Mouse (Mus musculus): Measurements from ENCODE around the gene Mgst1.
A peak's percentile ranks its signal among the peaks of the same experiment; 100 is the strongest.

Mgst1 gene

DNA sequence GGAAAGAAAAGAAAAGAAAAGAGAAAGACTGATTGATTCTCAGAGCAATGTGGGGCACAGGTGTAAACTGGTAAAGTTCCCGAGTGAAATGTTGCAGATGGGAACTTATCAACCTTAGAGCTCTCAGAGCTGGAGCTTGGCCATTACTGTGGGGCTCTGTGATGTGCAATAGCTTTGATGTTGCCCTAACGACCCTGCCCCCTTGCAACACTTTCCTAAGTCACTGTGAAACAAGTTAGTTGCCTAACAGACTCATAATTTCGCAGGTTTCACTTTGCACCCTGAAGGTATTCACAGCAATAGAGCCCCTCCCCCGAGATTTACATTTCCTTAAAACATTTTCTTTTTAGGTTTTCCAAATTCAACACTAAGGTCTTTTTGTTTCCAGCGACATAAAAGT is at the start of gene Mgst1:
TSS of gene Mgst1 (plus strand) at position 387 of the 400 bp plus-strand sequence.
- DNase-seq (ENCODE audit: low spot score in 2 of 2) = no peak

- DNase-seq (ENCODE audit: low spot score in 2 of 2) = no peak
Measured at GRCm38 (mm10) chr6:138092432-138092831, 47.7 kb upstream of the Mgst1 start.

DNA sequence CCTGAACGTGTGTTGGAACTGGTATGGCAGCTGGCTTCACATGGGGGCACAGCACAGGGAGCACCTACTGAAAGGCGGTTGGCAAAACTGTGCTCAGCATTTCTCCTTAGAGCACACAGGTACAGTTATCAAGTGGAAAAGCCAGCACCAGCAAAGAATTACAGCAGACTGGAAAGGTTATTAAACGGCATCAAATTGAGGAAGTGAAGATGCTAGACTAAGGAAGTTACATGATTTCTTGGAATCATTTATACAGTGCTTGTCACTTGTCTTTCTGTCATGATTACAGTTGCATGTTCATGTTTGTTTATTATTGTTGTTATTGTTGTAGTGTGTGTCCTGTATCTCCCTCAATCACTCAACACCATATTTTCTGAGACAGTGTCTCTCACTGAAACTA is 45.1 kb upstream of the Mgst1 start:
- DNase-seq (ENCODE audit: low spot score in 2 of 2) = no peak

DNA sequence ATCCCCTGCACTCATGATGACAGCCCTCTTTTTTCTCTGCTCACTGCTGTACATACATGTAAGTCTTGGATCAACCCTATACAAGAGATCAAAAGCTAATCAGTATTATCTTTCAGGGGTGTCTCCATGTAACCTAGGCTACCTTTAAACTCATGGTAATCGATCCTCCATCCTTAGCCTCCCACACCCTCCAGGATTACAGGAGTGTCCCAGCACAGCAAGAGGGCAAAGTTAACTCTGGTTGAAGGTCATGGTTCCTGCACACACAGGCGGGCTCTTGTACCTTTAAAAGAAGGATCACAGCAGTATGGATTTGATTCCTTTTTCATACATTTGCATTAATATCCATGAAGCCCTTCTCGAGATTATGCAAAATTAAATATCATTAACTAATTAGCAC is 40.5 kb upstream of the Mgst1 start:
- no peak for DNase-seq (ENCODE audit: low spot score in 2 of 2)

DNA sequence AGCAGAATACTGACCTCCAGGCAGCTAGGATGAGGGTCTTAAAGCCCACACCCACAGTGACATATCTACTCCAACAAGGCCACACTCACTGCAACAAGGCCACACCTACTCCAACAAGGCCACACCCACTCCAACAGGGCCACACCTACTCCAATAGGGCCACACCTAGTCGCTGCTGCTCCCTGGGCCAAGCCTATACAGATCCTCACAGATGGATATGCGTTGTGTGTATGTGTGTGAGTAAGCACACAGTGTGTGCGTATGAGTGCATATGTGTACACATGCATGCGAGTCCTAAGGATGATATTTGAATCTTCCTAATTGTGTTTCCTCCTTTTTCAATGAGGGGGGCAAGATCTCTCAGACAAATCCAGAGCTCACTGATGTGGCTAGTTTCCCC is 38.3 kb upstream of the Mgst1 start:
- no peak for DNase-seq (ENCODE audit: low spot score in 2 of 2)

GRCm38 (mm10) chr6:138102940-138103339 is 37.2 kb upstream of the Mgst1 start:
- DNase-seq (ENCODE audit: low spot score in 2 of 2) = no peak

- no peak for DNase-seq (ENCODE audit: low spot score in 2 of 2)
Measured at GRCm38 (mm10) chr6:138104559-138104958, 35.6 kb upstream of the Mgst1 start.

DNA sequence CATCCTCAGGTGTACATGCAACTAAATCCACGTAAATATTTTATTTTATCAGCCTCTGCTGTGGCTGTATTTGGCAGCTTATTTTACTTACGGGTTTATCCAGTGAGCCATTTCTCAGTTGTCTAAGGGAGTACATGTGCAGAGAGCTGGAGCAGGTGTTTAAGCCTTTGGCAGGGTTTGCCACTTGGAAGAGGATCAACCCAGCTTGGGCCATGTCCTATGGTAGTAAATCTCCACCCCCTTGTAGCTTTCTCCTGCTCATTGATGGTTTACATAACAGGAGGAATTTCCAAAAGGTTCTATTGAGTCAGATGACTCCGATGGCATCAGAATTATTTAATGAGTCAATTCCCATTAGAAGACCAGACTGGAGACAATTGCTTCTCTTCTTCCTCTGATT is 22.6 kb upstream of the Mgst1 start:
- DNase-seq (ENCODE audit: low spot score in 2 of 2) = no peak

- DNase-seq (ENCODE audit: low spot score in 2 of 2) = no peak
Measured at GRCm38 (mm10) chr6:138128392-138129335, 11.5 kb upstream of the Mgst1 start.

GRCm38 (mm10) chr6:138130541-138130940 is 9.6 kb upstream of the Mgst1 start:
- no peak for DNase-seq (ENCODE audit: low spot score in 2 of 2)

DNA sequence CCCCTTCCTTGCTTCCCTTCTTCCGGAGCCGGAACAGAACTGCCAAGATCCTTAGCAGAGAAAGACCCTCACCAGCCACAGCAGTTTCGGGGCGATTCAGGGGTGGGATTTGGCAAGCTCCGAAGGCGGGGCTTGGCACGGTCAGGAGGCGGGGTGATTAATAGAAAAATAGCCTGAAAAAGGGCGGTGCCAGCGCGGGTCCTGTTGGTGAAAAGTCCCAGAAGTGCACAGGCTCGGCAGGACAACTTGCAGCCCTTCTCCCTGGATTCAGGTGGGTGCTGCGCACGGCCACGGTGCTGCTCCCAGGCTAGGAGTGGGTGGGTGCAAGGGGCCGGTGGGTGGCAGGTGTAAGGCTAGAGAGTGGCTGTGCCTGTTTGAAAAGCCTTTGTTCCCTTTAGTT is 220 bp downstream of the Mgst1 start:
- DNase-seq (ENCODE audit: low spot score in 2 of 2) = no peak

GRCm38 (mm10) chr6:138141111-138141592 is 1.0 kb downstream of the Mgst1 start:
- no peak for DNase-seq (ENCODE audit: low spot score in 2 of 2)

DNA sequence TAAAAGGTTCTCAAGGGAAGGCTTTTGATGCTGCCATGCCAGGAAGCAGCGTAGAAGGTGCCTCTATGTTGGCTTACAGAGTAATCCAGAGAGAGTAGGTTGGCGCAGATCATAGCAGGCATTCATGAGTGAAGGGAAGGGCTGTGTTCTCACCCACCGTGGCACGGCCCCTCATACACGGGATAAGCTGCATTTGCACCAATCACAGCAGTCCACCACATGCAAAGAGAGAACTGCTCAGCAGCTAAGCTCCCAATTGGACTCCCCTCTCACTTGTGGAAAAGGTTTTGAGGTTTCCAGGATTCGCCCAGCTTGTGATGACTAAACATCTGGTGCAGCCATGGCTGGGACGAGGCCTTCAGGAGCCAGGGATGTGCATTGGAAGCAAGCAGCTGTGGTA is 2.5 kb downstream of the Mgst1 start:
- DNase-seq (ENCODE audit: low spot score in 2 of 2) = no peak

DNA sequence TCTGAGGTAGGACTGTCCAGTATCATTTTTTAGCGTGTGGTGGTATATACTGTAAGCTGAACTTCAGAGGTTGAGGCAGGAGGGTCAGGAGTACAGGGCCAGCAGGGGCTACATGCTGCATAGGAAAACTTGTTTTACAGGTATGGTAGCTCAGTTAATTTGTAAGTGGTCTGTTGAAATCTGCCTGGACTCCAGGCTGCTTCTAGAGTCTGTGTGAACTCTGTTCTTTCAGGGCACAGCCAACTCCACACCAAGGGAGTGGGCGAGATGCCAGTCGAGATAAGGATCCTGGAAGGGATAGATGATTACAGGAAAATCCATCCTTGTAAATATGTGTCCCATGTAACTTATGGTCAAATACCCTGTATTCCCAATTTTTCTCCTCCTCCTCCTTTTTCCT is 3.3 kb downstream of the Mgst1 start:
- no peak for DNase-seq (ENCODE audit: low spot score in 2 of 2)

GRCm38 (mm10) chr6:138153111-138153510 is 13.0 kb downstream of the Mgst1 start:
- peak; percentile 41 to 50 for DNase-seq (ENCODE audit: low spot score in 2 of 2)

GRCm38 (mm10) chr6:138163920-138164319 is 23.8 kb downstream of the Mgst1 start:
- no peak for DNase-seq (ENCODE audit: low spot score in 2 of 2)

- peak; percentile 8 to 10 for DNase-seq (ENCODE audit: low spot score in 2 of 2)
Measured at GRCm38 (mm10) chr6:138171480-138172224, 31.5 kb downstream of the Mgst1 start.

Measured in right cerebral cortex, postnatal 36 days (tissue).